25 mouse cellular contexts compared by ENCODE assay signal in the genomic region with DNA sequence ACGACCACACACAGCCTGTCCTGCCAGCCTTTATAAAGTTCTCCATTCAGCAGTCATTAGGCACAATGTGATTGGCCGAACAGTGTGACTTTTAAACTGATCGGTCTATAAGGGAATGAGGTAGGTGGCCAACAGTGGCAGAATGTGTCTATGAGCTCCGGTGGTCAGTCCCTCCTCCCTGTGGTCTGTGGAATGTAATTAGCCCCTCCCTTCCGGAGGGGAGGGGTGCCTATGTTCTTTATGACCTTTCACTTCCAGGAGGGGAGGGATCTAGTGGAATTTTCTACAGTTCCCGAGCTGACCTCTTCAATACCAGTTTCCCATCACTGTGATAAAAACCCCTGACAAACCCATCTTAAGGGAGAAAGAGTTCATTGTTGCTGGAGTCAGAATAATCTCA.
"Had no signal": no experiment of that assay in that cellular context is flagged by ENCODE, and none has a peak within 500 bp of the region (broad histone marks: within the 10 kb centered on the region; RNA-seq: fewer than 3 reads in every experiment).

No protein-coding gene starts in this region.

- H3K27ac ChIP-seq: gastrocnemius, adult 2 months; heart, adult 2 months; hindbrain, embryonic 10.5 days; hindbrain, embryonic 12.5 days; hindbrain, embryonic 14.5 days; layer of hippocampus, adult 2 months; left cerebral cortex, adult 2 months; liver, embryonic 13.5 days; liver, embryonic 15.5 days had no signal

- H3K36me3 ChIP-seq: hindbrain, embryonic 10.5 days; hindbrain, embryonic 12.5 days; liver, embryonic 13.5 days; liver, embryonic 15.5 days had no signal

- H3K4me1 ChIP-seq: hindbrain, embryonic 10.5 days; hindbrain, embryonic 12.5 days; liver, embryonic 15.5 days had no signal

- ATAC-seq: hindbrain, embryonic 16.5 days; inflammation-experienced regulatory T-cells, adult 6 months; intestine, embryonic 16.5 days had no signal

- H3K4me2 ChIP-seq: heart, embryonic 11.5 days; hindbrain, embryonic 12.5 days; hindbrain, embryonic 14.5 days; liver, embryonic 11.5 days; liver, embryonic 13.5 days; liver, embryonic 15.5 days had no signal

- H3K27me3 ChIP-seq: hindbrain, embryonic 12.5 days; liver, embryonic 13.5 days; liver, embryonic 15.5 days had no signal

- H3K4me3 ChIP-seq: gastrocnemius, adult 2 months; heart, adult 2 months; hindbrain, embryonic 10.5 days; hindbrain, embryonic 12.5 days; layer of hippocampus, adult 2 months; left cerebral cortex, adult 2 months; liver, embryonic 13.5 days; liver, embryonic 15.5 days had no signal

- H3K9ac ChIP-seq: hindbrain, embryonic 12.5 days; hindbrain, embryonic 14.5 days; liver, embryonic 13.5 days; liver, embryonic 15.5 days had no signal

- H3K9me3 ChIP-seq: hindbrain, embryonic 10.5 days; hindbrain, embryonic 12.5 days; liver, embryonic 13.5 days; liver, embryonic 15.5 days had no signal

- DNase-seq: gastrocnemius, adult 2 months; gastrocnemius, postnatal 10 days; gastrocnemius, postnatal 25 days; heart, adult 2 months; heart, postnatal 10 days; heart, postnatal 4 days; kidney, adult 11 months; kidney, adult 2 months; kidney, adult 9 months; kidney, postnatal 10 days; kidney, postnatal 25 days; kidney, postnatal 4 days; liver; liver, embryonic 13.5 days had no signal
